Mouse (Mus musculus) induced T-regulatory cell, adult 2 months (primary cell): ENCODE measurements around the gene Lsamp.
"Not testable (repeated sequence)": the region's sequence is repeated elsewhere in the genome, so short reads cannot be mapped to it uniquely, and the experiment has no call there.

Experiments
- DNase-seq: peaks from one replicate; pipeline ENCODE4 v3.0.0-alpha.2; 2012; ENCODE audit warnings: low read depth

Gene Lsamp

DNA sequence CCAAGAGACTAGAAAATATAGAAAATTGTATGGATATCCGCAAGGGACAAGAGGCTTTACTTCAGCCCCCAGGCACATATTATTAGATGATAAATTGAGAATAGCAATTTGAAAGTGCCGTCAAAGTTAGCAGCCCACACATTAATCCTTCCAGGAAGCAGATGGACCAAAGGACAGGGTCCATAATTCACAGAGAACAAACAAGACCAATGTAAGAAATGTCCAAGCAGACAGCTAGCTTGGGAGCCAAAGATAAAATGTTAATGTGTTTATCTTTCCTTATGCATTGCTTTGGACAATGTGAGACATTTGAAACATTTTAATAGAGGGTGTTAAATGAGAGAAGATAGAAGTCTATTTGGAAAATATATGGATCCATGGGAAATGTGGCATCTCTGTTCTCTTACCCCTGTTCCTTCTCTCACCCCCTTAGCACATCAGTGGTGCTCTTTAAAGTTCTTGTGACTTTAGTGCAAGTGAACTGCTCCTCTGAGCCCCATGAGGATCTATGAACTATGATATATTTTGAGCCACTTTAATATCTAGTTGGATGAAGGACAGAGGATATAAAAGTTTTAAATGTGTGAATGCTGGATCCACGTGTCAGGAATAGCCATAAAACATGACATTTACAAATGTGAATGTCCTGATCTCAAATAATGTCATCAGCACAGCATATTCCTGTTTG, 1952.9 kb downstream of the Lsamp start:
- no peak for DNase-seq

DNA sequence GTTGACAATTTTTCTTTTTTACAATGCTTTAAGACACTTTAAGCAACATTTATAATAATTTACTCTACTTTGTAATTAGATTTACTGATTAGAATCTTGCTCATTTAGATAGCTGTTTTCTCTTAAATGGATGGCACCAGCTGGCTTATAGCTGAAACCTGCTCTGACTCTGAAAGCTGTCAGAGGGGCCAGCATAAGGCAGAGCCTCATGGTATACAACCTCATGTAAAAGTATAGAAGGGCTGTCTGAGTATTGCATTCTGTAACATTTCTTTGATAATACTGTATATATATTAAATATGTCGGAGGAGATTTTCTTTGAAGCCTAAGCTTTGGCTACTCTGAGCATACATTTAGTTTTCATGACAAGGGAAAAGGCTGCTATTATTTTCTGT, 1953.4 kb downstream of the Lsamp start:
- no peak for DNase-seq

DNA sequence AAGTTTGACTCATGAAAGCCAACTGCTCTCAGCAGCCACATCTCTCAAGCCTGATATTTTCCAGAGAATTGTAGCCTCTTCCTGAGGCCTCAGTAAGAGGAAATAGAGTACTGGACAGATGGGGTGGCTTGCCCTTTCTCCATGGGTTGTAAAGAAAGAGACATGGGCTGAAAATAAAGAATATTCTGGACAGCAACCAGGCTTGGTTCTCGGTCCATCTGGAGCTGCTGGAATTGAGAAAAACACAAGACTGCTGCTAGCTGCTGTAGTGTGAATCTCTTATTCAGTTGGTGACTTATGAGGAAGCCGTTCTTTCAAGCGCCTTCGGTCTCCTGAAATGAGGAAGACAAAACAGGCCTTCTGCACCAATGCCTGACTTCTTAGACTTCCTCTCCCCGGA, 1954.1 kb downstream of the Lsamp start:
- DNase-seq, result no peak

DNA sequence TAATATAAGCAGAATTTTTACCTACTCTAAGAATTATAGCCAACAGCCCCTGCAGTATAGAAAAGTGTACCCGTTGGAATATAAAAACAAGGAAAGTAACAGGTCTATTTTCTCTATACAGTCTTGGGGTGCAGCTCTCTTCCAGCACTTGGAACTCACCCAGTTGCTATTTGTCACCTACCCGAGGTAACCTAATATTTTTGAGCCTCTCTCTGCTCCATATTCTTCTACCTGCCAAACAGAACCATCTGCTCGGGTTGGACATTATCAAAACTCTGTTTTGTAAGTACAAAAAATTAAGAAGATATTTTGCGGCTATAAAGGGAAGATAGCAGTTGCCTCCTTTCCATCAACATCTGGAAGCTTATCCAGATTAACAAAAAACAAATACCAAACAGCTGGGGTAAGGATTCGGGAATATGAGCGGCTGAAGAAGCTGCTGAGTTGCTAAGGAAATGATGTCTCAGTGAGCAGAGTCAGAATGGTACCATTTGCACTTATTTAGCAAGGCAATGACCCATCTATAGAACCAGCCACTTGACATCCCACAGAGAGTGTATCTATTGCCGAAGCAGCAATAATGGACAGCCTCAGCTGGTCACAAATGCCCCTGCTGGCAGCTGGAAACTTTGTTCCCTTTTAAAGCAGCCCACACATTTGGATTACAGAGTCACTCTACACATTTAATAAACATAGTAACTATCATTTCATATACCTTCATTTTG, 1957.6 kb downstream of the Lsamp start:
- DNase-seq, result no peak

DNA sequence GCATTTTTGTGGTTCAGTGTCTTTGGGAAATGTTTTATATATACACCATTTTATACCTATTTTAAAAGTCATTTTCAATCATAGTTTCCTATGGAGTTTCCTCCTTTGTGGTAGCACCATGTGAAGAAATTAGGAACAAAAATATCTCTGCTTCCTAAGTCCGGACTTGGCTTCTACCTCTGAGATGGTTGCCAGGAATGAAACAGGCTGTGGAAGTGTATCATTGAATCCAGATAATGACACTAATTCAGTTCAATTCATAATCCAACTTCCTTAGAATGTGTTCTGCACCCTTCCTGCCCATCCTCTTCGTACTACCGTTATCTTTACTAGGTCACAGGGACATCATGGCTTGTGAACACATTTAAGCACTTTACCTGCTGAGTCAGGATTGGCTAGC, 1973.7 kb downstream of the Lsamp start:
- no peak for DNase-seq

DNA sequence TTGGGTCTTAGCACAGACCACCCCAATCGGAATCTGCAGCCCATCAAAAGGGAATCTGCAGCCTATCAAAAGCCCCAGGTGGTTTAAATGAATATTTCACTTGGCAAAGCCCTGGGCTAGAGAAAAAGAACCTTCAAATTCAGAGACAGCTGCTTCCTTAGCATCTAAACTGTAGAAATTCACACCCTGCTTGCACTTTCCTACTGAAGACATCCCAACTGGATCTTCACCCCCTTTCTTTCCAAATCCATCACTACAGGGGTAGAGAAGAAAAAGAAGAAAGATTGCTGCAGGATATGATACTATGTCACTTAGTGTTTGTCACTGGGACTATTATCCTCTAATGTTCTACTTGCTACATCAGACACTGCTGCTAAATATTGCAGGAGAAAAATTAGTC, 1981.5 kb downstream of the Lsamp start:
- DNase-seq, result no peak

DNA sequence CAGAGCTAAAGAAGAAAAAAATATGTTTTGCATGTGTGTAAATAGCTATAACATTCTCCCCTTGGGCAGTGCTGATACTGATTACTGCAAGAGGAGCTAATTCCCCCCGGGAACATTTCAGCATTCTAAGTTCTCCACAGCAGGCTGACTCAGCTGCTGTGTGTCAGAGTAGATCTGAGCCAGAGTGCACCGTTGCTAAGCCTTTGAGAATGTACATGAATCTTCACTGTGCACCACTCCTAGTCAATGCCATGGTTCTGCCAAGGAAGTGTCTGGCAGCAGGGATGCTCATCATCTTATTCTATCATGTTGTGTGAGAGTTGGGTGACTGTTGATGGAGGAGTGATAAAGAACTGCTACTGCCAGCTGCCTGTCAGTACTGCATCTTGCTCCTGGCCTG, 1985.1 kb downstream of the Lsamp start:
- DNase-seq, result no peak

DNA sequence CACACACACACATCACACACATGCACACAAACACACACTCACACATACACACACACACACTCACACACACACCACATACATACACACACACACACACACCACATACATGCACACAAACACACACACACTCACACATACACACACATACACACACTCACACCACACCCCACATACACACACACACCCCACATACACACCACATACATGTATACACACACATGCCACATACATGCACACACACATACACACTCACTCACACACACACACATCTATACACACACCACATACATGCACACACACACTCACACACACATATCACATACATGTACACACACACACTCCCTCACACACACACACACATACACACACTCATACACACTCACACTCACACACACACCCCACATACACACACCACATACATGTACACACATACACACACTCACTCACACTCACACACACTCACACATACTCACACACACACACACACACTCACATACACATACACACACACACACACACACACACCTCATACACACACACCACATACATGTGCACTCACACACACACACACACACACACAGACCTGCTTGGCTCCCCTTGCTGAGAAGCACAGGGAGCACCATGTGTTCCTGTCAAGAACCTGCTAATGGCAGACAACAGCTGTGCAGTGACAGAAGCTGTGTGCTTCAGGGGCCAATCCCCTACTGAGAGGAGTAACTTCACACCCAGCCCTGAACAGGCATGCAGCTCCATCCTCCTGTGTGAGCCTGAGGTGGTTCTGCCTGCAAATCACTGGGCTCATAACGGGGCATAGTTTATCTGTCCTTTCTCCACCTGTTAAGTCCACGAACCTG, 1990.9 kb downstream of the Lsamp start:
- DNase-seq, result no peak

DNA sequence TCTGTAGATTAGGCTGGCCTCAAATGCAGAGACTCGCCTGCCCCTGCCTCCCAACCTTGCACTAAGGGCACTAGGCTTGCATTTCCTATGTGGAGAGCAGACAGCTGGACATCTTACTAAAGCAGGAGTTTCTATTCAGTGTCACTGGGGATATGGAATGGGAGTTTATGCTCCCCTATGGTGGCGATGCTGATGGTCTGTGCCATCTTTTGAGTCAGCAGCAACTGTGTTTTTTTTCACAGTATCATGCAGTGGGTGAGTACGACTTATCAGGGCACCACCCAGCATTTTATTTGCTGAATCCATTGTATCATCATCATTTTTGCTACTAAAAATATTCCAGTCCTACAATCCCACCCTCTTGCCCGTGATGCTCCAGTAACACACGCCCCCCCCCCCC, 1992.7 kb downstream of the Lsamp start:
- no peak for DNase-seq

DNA sequence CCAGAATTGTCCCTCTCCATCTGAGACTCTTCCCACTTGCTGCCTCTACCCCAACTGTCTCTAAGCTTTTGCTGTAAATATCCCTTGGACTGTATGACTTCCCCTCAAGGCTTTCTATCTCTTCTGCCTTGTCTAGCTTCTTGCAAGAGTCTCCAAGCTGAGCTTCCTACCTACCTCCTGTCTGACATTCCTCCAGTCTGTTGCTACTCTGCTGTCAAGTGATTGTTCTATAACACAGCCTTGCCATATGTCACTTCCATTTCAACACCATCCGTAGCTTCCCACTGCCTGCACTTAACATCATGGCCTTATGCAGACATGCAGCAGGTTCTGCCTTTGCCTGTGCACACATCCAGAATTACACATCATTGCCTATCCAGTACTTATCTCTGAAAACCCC, 2012.8 kb downstream of the Lsamp start:
- DNase-seq, result no peak

DNA sequence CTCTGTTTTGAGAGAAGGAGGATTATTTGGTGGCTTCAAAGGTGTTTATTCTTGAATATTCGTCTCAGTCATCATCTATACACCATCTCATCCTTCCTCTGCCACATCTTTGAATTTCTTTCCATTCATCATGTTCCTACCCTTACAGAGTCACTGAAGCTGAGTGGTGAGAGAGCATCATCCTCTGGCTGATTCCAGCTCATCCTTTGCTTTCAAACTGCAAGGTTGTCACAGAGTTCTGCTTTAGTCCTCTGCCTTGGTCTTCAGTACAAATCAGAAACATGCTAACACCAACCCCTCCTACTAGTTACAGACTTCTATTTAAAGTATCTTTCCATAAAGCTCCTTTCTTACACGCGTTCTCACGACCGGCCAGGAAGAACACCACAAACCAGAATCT, 2018.8 kb downstream of the Lsamp start:
- DNase-seq, result no peak

DNA sequence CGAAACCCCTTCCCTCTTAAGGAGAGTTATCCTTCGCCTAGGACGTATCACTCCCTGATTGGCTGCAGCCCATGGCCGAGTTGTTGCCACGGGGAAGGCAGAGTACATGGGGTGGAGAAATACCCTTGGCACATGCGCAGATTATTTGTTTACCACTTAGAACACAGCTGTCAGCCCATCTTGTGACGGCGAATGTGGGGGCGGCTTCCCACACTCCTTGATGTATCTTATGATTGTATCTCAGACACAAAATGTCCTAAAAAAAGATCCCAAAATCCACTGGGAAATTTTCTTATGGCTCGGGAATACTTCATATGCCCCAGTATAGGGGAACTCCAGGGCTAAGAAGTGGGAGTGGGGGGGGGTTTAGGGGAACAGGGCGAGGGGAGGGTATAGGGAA, 2019.3 kb downstream of the Lsamp start:
- not testable (repeated sequence) for DNase-seq

DNA sequence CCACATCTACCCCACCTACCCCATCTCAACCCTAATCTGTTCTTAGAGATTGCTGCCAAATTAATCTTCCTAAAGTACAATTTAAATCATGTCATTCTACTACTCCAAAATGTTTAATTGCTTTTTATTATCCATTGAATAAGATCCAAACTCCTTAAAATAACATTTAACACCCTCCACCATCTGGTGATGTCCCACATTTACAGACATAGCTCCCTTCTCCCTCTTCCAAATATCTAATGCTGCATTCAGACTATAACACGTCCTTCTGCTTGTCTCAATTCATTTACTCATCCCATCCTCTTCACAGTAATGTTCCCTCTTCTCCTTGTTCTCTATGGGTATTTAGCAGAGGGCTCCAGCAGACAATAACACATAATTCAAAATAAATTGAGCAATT, 2020.0 kb downstream of the Lsamp start:
- no peak for DNase-seq

DNA sequence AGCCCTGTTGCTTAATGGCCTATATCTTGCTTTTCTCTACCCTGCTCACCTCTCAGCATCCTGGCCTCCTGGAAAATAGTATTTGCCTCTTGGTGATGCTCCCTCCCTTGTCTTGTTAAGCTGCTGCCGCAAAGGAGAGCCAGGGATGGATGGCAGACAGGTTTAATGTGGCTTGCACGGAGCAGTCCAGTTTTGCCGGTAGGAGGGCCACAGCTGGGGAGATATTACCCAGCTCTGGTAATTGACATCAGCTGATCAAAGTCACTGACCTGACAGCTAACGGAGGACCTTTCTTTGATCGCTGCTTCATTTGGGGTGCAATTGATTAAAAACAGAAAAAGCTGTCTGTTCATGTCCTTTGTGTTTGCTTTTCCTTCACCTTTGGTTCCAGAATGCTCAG, 2030.8 kb downstream of the Lsamp start:
- DNase-seq, result no peak

DNA sequence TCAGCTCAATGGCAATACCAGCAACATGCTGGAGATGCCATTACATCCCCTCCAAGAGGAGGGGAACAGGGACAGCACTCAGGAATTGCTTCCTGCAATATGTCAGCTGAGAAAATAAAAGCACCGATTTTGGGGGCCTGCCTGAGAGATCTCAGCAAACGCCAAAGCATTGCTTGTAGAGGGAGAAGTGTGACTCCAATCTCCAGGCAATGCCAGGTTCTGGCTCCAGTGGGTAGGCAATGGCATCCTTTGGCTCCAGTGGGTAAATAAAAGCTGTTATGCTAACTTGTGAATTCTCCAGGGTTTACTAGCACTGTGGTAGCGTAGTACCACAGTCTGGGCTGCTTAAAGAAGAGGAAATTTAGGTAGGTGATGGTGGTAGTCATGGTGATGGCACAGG, 2031.3 kb downstream of the Lsamp start:
- DNase-seq, result no peak

DNA sequence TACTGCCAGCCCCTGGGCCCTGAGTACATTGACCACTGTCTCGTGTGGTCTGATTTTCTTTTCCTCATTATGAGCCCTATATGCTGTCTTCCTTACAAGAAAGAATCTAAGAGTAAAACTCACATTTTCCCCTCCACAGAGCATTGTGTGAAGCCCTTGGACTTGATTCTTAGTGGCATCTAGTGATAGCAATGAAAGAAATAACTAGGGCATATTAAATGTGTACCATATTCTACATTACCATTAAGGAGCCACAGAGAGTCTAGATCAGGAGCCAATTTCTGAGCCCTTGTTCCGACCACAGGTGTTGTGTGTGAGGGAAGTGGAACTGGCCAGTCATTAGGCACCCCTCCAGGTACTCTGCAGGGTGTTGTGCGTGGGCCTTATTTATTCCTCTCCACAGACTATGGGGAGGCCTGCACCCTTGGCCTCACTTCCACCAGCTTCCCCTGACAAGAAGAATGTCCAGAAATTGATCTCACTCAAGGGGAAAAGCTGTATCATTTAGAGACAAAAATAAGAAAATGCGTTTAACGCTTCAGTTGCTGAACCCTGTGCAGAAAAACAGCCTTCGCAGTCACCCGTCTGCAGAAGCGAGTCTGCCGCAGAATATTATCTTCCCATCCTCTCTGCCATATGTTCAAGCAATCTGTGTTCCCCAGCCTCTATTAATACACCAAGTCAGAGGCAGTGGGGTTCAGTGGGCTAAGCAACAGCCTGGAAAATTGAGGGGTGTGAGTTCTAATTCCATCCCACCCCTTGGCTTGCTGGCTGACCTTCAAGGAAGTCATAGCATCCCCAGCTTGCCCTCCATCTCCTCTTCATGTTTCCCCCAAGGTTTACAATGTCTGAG, 2032.9 kb downstream of the Lsamp start:
- DNase-seq, result no peak

DNA sequence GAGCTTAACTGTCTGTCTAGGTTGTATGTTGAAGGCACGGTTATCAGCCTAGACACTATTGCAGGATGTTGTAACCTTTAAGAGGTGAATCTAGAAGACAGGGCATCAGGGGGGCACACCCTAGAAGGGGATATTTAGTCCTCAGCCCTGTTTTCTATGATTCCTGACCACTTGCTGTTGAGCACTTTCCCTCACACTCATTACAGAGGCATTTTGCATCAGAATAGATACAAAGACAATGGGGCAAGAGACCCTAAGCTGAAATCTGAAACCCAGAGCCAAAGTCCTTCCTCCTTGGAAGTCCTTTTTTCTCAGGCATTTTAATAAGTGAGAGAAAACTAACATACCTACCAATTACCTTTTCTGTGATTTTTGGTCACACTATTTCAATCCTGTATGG, 2038.4 kb downstream of the Lsamp start:
- DNase-seq, result no peak

DNA sequence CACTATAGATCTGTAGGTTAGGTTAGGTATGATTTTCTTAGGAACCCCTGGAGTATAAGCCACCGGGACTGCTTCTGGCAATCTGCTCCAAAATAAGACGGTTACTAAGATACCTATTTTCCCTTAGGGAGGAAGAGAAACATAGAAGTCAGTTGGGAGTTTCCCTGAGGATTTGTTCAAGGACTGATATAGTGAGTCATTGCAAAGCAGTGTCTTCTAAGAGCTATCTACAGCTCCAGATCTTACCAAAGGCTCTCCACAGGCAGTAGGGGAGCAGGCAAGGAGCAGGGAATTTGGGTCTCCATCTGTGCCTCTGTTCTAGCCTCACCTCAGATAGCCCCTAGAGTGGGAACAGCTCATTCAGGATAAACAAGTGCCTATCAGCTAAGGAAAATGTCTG, 2047.9 kb downstream of the Lsamp start:
- DNase-seq, result no peak

DNA sequence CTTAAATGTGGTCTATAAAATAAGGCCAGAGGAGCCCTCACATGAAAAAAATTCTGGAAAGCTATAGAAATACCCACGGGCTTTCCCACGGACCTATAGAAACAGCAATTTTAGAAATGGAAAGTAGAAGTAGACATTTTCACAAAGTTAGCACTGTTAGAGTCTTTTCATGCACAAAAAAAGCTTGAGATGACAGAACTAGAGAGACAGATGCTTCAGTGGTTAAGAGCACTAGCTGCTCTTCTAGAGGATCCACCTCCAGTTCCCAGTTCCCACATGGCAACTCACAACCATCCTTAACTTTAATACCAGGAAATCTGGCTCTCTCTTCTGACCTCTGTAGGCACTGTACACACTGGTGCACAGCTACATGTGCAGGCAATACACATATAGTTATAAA, 2049.3 kb downstream of the Lsamp start:
- DNase-seq, result no peak

DNA sequence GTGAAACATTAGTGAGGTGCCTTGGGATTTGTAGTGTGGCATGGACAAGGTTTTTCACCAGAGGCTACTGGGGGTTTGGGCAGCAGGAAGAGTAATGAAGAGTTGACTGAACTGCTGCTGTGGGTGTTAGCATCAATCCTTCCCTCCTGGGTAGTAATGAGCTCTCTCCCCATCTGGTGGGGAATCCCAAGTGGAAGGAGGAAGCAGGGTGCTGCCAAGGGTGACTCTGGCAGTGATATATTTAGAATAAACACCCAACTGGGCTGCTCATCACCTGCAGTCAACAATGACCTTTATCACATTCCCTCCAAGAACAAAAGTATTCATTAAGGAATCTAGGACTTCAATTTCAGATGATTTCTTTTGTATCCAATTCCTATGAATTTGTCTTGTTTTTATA, 2064.0 kb downstream of the Lsamp start:
- DNase-seq, result no peak

DNA sequence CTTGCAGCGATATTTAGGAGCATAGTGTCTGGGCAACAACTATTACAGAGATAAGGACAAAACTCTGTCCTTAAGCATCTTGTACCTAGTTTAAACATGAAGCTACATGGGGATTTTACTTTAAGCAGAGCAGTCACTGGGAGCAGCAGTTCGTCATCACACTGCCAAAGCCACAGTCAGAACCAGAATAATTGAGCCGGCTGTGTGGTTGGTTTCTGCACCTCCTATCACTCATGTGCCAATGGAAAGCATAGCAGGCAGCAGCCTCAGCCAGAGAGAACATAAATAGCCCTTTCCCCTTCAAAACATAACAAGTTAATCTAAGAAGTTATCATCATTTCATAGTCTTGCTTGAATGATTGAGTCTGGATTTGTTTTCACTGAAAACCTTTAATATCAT, 2075.8 kb downstream of the Lsamp start:
- DNase-seq, result no peak

DNA sequence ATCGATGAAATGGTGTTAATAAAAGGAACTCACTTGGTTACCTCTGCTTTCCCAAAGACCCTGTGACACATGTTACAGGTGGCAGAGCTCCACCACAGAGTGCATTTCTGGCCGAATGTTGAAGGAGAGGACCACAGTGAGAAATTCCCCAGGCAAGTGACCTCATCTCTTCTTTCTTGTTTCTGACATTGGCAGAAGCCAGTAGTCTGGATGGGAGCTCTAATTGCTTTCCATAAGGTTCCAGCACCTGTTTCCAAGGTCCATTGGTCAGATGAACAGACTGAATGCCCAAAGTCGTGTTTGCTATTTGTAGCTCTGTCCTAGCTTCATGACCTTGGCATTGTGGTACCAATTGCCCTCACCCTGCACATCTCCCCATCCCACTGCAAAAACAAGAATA, 2090.2 kb downstream of the Lsamp start:
- no peak for DNase-seq
